Mouse (Mus musculus): ENCODE results near the gene Shisa6. TPM values are rescaled to one million over a fixed set of nuclear protein-coding genes. Genes with fewer than 3 reads are reported as not detected.

Gene Shisa6
- total RNA-seq, 2 experiments from 2014 or later, result 1.3 to 1.5 TPM

DNA sequence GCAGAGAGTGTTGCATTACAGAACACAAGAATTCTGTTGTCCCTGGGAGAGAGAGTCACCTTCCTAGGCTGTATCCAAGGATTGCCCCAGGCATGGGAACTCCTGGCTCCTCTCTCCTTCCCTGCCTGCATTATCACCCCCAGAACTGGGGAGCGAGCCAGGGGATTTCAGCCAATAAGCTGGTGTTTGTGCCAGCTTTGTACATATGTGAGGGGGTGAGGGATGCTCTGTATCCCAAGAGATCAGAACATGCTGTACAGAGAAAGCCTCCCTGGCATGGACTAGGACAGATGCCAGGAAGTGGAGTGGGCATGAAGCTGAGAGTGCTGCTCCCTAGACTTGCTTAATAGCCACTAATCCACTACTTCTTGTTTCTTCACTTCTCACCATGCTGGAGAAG lies 303.6 kb downstream of the Shisa6 start:
- DNase-seq, result no peak

DNA sequence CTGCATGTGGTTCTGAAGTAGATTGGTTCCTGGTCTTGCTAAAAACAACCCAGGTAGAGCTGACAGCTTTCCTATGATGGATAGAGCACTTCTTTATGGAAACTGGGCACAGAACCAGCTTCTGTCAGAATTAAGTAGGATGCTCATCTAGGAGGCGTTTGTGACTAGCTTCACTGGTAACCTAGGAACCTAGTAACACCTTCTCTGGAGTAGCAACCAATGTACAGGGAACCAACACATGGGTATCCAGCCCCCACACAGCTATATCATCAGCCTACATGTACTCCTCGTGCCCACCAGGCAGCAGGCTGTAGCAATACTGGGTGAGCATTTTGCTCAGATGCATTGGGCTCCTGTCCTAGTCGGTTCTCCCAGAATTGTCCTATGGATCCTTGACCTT lies 307.3 kb downstream of the Shisa6 start:
- DNase-seq, result no peak

- peak; percentile 85 for DNase-seq
Observed at GRCm38 (mm10) chr11:66188627-66189287, 337.0 kb downstream of the Shisa6 start.

GRCm38 (mm10) chr11:66188146-66188545 lies 337.6 kb downstream of the Shisa6 start:
- DNase-seq, result no peak

DNA sequence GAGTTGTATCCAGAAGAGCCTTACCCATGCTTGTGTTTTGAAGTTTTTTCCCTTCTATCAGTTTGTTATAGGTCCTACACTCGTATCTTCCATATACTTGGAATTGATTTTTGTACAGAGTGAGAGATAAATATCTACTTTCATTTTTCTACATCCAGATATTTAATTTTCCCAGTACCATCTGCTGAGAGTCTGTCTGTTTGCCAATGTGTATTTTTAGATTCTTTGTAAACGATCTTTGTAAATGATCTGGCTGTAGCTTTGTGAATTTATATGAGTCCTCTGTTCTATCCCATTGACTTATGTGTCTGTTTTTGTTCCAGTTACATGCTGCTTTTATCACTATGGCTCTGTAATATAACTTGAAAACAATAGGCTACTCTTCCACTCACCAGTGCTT lies 348.0 kb downstream of the Shisa6 start:
- DNase-seq, result no peak

GRCm38 (mm10) chr11:66167801-66168651 lies 357.7 kb downstream of the Shisa6 start, which contains the start of gene Dnah9:
Gene Dnah9, minus strand, starts transcription at chr11:66168551.
- peak; percentile 69 for DNase-seq

GRCm38 (mm10) chr11:66164022-66164421 lies 361.7 kb downstream of the Shisa6 start:
- DNase-seq, result no peak
